Mouse (Mus musculus): ENCODE measurements around the gene Fam161a. TPM values are rescaled to one million over a fixed set of nuclear protein-coding genes. Genes with fewer than 3 reads are reported as not detected.
"Not testable (repeated sequence)": the region's sequence is repeated elsewhere in the genome, so short reads cannot be mapped to it uniquely, and the experiment has no call there.

Gene Fam161a
- polyA plus RNA-seq, 1 experiment from 2014 or later, result 4.7 TPM

GRCm38 (mm10) chr11:23067395-23068136 lies 60.2 kb downstream of the Fam161a start:
- Histone ChIP-seq H3K27ac (replicated peaks) (peak overlapping the region; percentile 78), H3K4me3 (peak overlapping the region; percentile 64), H3K9ac (replicated peaks) (peak overlapping the region; percentile 77), H3K4me2 (replicated peaks) (peak overlapping the region; percentile 73), H3K36me3 (no peaks in the 10 kb centered on the region), H3K27me3 (no peaks in the 10 kb centered on the region; the same call in 1 of the 2 replicates), H3K4me1 (peaks cover 7% of the 10 kb centered on the region), H3K9me3 (no peaks in the 10 kb centered on the region)
- WGBS, result under 1% methylated on average over 49 of the region's 49 CpGs
- ATAC-seq (ENCODE audit: low FRiP score, low read depth), result peak; percentile 100

GRCm38 (mm10) chr11:23068201-23068600 lies 60.9 kb downstream of the Fam161a start:
- peak; percentile 5; the same call in 1 of the 2 replicates for ATAC-seq (ENCODE audit: low FRiP score, low read depth)
- H3K27ac ChIP-seq (replicated peaks), result no peak overlapping the region
- no peaks in the 10 kb centered on the region; the same call in 1 of the 2 replicates for H3K27me3 ChIP-seq
- peak overlapping the region; percentile 64 for H3K4me3 ChIP-seq
- no peaks in the 10 kb centered on the region for H3K9me3 ChIP-seq
- peaks cover 7% of the 10 kb centered on the region for H3K4me1 ChIP-seq
- WGBS, result 9% methylated on average over 10 of the region's 10 CpGs
- H3K4me2 ChIP-seq (replicated peaks), result peak overlapping the region; percentile 73
- peak overlapping the region; percentile 77 for H3K9ac ChIP-seq (replicated peaks)
- H3K36me3 ChIP-seq, result no peaks in the 10 kb centered on the region

GRCm38 (mm10) chr11:23068986-23069385 lies 61.7 kb downstream of the Fam161a start:
- H3K27ac ChIP-seq (replicated peaks); H3K9ac ChIP-seq (replicated peaks); H3K4me2 ChIP-seq (replicated peaks); H3K4me3 ChIP-seq; H3K36me3 ChIP-seq; ATAC-seq (ENCODE audit: low FRiP score, low read depth); H3K9me3 ChIP-seq; H3K27me3 ChIP-seq; H3K4me1 ChIP-seq: not testable (repeated sequence)
- WGBS, result 90% methylated on average over 9 of the region's 9 CpGs

- Histone ChIP-seq H3K27ac (replicated peaks) (no peak overlapping the region), H3K36me3 (no peaks in the 10 kb centered on the region), H3K4me2 (replicated peaks) (no peak overlapping the region), H3K9ac (replicated peaks) (no peak overlapping the region), H3K27me3 (no peaks in the 10 kb centered on the region), H3K9me3 (no peaks in the 10 kb centered on the region), H3K4me3 (no peak overlapping the region), H3K4me1 (no peaks in the 10 kb centered on the region)
- ATAC-seq (ENCODE audit: low FRiP score, low read depth), result no peak
- WGBS, result 86% methylated on average over 7 of the region's 7 CpGs
Measured at GRCm38 (mm10) chr11:23074841-23075240, 67.5 kb downstream of the Fam161a start.

GRCm38 (mm10) chr11:23078541-23078940 lies 71.2 kb downstream of the Fam161a start:
- Histone ChIP-seq H3K9me3 (no peaks in the 10 kb centered on the region), H3K4me1 (no peaks in the 10 kb centered on the region), H3K36me3 (no peaks in the 10 kb centered on the region), H3K4me3 (no peak overlapping the region), H3K4me2 (replicated peaks) (no peak overlapping the region), H3K27ac (replicated peaks) (no peak overlapping the region), H3K27me3 (no peaks in the 10 kb centered on the region), H3K9ac (replicated peaks) (no peak overlapping the region)
- WGBS, result 92% methylated on average over 1 of the region's 1 CpGs
- ATAC-seq (ENCODE audit: low FRiP score, low read depth), result no peak

Other genes with a start within 250 kb of the Fam161a start
- 1.9 and 2.6 TPM in 2 replicates for gene B3gnt2, start 146.6 kb upstream of the Fam161a start, polyA plus RNA-seq (2016; fragmentation: Nextera tagmentation; extraction: Ambion mirVana)
- gene Zrsr1, start 35.5 kb upstream of the Fam161a start, polyA plus RNA-seq (2016; fragmentation: Nextera tagmentation; extraction: Ambion mirVana), result 4.5 and 6.0 TPM in 2 replicates
- gene Gm28048, start 25.4 kb upstream of the Fam161a start, polyA plus RNA-seq (2016; fragmentation: Nextera tagmentation; extraction: Ambion mirVana), result 4.9 and 5.9 TPM in 2 replicates
- gene Commd1, start 25.1 kb upstream of the Fam161a start, polyA plus RNA-seq (2016; fragmentation: Nextera tagmentation; extraction: Ambion mirVana), result 333 and 349 TPM in 2 replicates
- gene Cct4, start 17.0 kb upstream of the Fam161a start, polyA plus RNA-seq (2016; fragmentation: Nextera tagmentation; extraction: Ambion mirVana), result 350 and 378 TPM in 2 replicates
- gene Xpo1, start 248.5 kb downstream of the Fam161a start, polyA plus RNA-seq (2016; fragmentation: Nextera tagmentation; extraction: Ambion mirVana), result 155 and 164 TPM in 2 replicates

Data from midbrain, embryonic 12.5 days (tissue).